Mouse (Mus musculus) adrenal gland, postnatal 36 days (tissue): ENCODE measurements around the gene Polr2j. TPM values are rescaled to one million over a fixed set of nuclear protein-coding genes. Genes with fewer than 3 reads are reported as not detected.
"Not testable (repeated sequence)": the region's sequence is repeated elsewhere in the genome, so short reads cannot be mapped to it uniquely, and the experiment has no call there.

Source experiments
- DNase-seq, 2 experiments: peaks; one replicate each; pipeline ENCODE4 v3.0.0; 2021; ENCODE audit warnings: mixed read lengths in 1 of 2
- total RNA-seq, 2 experiments: library from RNA; stranded (reverse); gene quantifications; 2 replicates each; pipeline ENCODE4 v1.2.3; 2021

Polr2j gene
- total RNA-seq, 2 experiments from 2014 or later = 69.3 to 96.9 TPM

DNA sequence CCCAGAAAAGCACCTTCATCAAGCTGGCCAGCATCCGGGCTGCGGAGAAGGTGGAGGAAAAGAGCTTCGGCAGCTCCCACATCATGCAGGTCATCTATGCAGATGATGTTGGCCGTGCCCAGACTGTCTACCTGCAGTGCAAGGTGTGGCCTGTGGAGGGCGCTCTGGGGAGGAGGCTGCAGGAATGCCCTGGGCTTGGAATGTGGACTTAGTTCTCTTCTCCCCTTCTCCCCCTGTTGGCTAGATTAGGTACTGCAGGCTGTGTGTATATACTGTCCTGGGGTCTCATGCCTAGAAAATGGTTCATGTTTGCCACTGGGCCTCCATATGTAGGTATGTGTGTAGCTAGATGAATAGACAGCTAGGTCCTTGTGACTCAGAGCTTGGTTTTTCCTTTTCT, 11.9 kb upstream of the Polr2j start:
- DNase-seq = no peak

DNA sequence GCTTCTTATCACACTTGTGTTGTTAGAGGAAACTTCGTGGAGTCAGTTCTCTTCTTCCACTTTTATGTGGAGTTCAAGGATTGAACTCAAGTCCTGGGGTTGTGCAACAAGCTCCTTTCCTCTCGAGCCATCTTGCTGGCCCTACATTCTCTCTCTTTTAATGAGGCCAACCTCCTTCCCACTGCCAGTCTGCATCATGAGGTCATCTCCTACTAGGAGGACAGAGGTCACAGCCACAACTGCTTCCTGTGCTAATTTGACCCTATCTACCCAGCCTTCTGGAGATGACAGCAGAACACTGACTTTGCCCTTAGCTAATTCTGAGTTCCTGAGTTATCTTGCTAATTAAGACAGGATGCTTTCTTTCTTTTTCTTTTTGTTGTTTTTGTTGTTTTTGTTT, 7.9 kb upstream of the Polr2j start:
- DNase-seq = no peak

DNA sequence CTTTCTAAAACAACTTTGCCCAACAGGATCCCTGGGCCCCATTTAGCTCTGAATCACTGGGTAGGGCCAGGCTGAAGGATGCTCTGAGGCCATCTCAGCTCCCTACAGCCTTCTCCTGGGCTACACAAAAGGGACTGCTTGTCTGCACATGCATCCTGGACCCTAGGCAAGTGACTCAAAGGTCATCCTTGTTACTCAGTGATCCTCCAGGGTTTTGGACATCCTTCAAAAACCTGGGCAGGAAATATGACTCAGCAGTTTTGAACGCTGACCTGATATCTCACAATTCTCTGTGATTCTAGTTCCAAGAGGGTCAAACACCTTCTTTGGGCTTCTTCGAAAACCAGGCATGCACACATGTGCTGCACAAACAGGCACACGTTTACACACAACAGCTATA, 7.4 kb upstream of the Polr2j start:
- peak in 1 of 2 experiments; percentile 19 for DNase-seq

DNA sequence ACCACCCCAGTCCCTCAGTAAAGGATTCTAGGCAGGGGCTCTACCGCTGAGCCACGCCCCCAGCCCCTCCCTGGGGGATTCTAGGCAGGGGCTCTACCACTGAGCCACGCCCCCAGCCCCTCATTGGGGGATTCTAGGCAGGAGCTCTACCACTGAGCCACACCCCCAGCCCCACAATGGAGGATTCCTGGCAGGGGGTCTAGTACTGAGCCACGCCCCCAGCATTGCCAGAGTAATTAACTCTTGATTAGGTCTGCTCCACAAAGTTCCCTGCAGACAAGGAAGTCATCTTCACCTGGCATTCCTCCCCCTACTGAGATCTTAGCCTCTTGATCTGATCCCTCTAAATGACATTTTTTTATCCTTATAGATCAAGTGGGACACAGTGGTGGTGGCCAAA, 2.9 kb upstream of the Polr2j start:
- not testable (repeated sequence) for DNase-seq

DNA sequence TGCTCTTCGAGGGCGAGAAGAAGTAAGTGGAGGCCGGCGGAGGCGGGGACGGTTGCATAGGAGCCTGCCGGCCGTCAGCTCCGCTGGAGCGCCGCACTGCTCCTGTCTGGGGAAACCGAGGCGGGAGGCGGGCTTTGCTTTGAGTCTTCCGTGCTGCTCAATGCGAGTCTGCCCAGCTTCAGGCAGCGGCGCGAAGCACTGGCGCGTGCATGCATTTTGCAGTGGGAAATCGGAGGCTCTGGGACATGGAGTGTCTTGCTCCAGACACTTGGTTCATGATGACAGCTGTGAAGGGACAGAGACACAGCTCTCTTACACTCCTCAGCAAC, 317 bp downstream of the Polr2j start:
- no peak for DNase-seq

DNA sequence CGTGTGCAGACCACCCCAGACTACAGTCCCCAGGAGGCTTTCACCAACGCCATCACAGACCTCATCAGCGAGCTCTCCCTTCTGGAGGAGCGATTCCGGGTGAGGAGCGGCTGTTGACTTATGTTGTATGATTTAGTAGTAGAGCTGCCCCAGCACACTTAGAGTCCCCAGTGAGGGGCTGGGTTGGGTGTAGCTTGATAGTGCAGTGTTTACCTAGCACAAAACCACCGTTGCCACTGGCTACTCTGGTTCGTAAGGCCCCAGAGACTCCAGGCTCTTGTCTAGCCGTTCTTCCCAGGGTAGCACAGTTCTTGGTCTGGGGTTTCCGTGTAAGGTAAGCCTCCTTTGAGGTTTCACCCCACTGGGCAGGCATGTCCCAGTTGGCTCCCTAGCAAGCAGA, 5.7 kb downstream of the Polr2j start:
- DNase-seq = no peak

DNA sequence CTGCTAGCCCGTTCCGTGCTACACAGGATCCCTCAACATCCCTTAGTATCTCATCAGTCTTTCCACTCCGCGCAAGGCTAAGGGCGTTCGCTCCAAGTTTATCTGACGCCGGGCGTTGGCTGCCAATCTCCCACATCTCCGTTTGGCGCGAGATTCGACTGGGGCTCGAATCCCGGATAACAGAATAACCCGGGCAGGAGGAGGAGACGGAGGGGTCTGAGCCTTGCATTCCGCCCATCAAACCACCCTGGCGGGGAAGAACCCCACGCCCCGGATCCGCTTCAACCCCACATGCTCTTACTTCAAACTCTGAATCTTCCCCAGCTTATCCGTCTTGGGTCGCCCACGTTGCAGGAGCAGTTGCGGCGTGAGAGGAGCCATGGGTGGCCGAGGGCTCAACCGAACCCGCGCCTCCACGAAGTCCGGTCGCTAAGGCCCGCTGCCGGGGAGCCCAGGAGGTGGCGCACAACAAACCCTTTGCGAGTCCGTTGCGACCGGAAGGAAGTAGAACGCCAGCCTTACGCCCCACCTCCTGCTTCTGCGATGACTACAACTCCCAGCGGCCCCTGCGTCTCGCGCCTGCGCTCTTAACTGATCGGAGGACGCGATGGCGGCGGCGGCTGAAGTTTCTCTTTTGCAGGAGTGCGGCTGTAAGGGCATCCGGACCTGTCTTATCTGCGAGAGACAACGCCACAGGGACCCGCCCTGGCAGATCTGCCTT, 19.3 kb downstream of the Polr2j start, which contains the start of the genes Lrwd1 and Alkbh4:
Gene Lrwd1, minus strand, starts transcription at position 504 of the 721 bp plus-strand sequence.
Gene Alkbh4, plus strand, starts transcription at position 576 of the 721 bp plus-strand sequence.
- peak; percentile 97 for DNase-seq

DNA sequence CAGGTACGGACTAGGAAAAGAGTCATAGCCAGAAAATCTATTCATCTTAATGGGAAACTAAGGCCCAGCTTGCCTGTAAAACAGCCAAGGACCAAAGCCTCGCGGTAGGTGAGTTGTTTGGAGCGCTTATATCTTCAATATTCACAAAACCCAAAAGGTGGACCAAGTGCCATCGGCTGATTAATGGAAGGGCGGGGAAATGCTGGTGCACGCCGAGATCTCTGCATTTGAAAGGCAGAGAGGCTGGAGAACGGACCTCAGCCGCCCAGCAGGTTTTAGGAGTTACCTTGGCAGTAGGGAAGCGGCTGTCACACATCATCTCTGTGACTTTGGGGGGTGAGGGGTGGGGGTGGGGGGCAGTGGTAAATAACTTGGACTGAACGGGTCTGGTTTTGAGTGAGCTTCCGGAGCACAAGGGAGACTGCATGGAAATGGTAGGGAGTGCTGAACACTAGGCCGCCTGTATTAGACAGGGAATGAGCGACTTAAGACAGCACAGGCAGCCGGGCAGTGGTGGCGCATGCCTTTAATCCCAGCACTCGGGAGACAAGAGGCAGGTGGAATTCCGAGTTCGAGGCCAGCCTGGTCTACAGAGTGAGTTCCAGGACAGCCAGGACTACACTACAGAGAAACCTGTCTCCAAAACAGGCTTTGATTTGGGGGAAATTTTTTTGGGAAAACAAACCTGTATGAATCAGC, 20.0 kb downstream of the Polr2j start:
- DNase-seq = no peak

DNA sequence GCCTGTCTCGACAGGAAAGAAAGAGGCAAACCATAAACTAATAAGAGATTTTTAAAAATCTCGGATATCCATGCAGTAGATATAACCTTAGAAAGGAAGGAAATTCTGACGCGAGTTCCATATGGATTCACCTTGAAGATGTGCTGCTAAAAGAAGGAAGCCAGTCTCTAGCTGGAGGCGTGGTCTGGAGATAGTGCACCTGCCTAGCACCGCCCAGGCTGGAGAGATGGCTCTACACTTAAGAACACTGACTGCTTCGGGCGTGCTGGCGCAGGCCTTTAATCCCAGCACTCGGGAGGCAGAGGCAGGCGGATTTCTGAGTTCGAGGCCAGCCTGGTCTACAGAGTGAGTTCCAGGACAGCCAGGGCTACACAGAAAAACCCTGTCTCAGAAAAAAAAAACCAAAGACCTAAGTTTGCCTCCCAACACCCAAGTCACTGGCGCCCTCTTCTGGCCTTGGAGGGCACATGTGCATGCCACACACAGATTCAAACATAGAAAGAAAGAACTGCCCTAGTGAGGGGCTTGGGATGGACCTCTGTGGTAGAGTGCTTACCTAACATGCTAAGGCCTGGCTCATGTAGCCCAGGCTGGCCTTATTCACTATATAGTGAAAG, 21.3 kb downstream of the Polr2j start:
- DNase-seq = peak; percentile 49 to 68

DNA sequence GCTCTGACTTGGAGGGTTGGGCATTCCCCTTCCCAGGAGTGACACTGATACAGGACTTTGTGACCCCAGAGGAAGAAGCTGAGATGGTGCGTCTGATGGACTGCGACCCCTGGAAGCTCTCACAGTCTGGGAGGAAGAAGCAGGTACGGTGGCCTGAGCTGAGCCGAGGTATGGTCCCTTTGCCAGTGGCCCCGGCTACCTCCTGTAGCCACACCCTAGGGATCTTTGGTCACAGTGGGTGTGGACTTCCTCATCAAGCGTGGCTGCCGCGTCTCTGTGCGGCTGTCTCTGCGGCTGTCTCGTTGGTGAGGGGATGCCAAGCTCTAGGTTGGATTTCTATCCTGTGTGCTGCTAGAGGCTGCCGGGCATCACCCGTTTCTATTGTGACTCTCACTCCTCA, 23.0 kb downstream of the Polr2j start:
- no peak for DNase-seq

DNA sequence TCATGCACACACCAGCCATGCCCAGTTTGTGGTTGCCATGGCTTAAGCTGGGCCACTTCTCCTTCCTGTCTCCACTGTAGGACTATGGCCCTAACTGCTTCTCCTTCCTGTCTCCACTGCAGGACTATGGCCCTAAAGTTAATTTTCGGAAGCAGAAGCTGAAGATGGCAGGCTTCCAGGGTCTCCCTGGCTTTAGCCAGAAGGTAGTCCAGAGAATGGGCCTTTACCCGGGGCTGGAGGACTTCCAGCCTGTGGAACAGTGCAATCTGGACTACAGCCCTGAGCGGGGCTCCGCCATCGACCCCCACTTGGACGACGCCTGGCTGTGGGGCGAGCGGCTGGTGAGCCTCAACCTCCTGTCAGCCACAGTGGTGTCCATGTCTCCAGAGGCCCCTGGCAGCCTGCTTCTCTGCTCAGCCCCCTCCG, 23.6 kb downstream of the Polr2j start:
- no peak for DNase-seq

DNA sequence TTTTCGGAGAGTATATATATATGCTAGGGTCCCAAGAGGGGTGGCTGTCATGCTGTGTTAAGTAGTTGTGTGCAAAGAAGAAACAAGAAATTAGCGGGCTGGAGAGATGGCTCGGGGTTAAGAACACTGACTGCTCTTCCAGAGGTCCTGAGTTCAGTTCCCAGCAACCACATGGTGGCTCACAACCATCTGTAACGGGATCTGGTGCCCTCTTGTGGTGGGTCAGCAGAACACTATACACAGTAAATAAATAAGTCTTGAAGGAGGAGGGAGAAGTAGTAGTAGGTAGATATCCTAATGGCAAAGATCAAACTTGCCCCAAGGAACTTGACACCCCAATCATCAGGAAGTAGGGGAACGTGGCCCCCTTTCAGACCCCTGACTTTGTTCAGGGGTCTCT, 26.3 kb downstream of the Polr2j start:
- DNase-seq = no peak

DNA sequence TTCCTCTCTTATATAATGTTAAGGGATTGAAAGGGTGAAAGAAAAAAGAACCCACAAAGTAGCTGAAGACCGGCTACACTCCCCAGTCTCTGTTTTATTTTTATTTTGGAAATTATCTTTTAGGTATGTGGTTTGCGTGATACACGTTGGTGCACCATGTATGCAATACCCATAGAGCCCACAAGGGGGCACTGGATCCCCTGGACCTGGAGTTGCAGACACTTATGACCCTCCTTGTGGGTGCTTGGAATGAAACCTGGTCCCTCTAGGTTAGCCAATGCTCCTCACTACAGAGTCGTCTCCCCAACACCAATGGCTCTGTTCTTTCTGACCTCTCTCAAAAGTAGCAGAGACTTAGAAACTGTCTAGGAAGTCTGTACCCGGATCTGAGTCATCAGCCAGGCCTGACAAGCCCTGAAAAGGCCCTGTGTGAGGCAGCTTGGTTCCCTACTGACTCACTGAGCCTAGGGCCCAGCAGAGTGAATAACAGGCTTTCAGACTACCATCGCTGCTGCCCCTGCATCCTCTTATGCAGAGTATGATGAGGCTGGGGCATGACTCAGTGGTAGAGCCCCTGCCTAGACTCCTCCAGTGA, 26.8 kb downstream of the Polr2j start:
- DNase-seq = no peak

DNA sequence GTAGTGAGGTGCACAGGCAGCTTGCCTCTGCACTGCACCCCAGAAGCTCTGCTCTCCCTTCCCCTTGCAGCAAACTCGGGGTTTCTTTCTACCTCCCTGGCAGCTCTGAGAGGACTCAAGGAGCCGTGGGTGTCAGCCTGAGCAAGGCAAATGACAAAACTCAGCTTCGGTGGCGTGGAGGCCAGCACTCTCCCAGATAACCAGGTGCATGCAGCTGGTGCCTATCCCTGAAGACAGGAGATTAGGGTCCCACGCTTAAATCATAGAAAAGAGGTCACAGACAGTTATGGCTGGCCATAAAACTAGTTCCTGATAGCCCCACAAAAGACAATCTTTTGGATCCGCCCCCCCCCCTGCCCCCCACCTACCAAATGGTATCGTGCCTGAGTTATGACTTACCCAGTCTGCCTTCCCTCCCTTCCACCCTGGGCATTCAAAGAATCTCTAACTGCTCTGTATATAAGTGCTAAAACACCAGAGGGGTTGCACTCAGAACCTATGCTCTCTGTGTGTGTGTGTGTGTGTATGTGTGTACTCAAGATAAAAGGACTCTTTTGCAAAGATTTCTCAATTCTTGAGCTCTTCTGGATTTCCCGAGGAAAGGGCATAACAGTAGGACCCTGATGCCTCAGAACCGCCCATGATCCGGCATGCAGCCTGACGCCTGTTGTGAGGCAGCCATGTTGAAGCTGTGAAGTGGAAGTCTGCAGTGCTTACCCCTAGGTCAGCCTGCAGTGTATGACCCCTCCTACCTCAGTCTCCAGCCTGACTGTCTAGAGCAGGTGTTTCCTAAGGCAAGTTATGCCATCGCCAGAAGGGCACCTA, 28.4 kb downstream of the Polr2j start:
- DNase-seq = no peak

DNA sequence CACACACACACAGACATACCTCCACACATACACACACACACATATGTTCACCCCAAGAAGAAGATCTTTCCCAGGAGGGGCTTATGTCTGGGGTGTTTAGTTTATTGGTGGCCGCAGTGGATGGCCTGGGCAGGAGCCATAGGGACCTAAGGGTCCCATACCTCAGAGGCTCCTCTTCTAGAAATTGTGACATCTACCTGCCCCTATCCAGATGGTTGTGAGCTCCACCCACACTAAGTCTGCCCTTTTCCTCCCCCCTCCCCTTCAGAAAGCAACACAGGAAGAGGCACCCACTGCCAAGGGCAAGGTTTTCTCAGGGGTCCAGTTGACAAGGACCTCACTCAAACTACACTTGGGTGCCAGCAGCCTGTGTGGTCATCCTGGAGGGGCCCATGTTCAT, 30.5 kb downstream of the Polr2j start:
- DNase-seq = no peak

DNA sequence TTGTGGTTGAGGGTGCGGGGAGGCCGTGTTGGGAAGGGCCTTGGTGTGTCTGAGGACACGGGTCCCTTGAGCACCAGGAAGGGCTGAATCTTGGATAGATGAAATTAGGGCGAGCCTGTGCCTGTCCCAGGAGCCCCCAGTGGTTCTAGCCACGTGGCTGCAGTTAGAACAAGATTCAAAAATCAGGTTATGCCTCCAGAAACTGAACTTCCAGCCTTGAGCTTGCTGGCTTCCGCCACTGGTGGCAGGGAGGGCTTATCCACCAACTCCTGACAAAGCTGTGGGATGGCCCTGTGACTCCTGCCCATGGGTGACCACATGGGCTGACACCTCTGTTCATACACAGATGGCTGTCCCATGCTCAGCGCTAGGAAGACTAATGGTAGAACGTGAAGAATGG, 31.3 kb downstream of the Polr2j start:
- no peak for DNase-seq

DNA sequence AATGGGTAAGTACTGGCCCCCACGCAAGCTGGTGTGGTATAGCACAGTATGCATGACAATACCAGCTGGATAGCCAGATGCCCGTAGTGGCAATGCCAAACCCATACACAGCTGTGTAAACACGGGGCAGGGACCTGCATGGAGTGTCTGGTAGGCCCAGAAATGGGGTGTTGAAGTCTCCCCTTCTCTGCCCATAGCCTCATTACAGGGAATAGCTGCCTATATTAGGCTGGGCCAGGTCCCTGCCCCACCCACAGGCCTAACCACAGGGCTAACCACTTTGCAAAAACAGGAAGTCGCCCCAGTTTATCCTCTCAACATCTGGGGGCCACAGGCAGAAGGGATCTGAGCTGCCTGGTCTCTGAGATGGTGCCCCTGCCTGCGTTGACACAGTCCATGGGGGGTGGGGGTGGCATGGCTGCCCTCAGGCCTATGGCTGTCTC, 32.7 kb downstream of the Polr2j start:
- not testable (repeated sequence) for DNase-seq

DNA sequence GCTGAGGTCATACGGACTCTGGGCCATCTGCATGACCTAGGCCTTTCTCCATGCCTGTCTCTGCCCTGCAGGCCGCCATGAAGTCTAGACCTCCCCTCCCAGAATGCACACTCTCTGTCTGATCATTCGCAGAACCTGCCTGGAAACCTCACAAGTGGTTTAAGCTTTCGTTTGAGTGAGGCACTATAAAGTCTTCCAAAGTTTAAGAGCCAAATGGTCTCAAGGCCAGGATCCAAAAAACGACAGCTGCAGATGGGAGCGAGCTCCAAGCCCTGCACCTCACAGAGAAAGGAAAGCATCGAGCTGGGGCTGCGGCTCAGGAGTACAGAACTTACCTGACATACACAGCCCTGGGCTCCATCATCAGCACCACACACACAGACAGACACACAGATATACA, 35.9 kb downstream of the Polr2j start:
- DNase-seq = no peak

DNA sequence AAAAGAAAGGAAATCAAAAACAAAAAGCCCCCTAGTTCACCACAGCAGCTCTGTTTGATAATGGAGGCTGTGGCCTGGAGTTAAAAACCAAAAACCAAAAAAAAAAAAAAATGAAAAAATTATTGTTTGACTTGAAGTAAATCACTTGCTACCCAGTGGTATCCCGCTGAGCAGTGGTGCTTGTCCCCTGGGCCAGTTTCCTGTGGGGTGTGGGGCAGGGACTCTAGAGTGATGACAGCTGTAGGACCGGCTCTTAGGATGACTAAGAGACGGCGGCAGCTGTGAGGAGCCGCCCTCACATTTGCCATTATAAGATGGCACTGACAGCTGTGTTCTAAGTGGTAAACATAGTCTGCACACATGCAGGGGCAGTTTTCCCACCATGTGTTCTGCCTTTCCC, 39.0 kb downstream of the Polr2j start:
- no peak for DNase-seq

DNA sequence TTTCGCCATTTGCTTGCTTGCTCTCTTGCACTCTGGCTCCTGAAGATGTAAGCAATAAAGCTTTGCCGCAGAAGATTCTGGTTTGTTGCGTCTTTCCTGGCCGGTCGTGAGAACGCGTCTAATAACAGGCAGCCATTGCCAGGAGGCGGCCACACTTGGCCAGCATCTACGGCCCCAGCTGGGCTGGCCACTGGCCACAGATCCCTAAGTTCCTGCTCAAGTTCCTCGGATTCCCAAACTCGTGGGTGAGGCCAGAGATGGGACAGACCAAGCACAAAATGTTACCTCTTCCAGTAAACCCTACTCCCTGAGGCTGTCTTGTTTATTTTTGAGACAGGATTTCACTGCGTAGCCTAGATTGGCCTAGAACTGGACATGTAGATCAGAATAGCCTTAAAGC, 43.7 kb downstream of the Polr2j start:
- not testable (repeated sequence) for DNase-seq

DNA sequence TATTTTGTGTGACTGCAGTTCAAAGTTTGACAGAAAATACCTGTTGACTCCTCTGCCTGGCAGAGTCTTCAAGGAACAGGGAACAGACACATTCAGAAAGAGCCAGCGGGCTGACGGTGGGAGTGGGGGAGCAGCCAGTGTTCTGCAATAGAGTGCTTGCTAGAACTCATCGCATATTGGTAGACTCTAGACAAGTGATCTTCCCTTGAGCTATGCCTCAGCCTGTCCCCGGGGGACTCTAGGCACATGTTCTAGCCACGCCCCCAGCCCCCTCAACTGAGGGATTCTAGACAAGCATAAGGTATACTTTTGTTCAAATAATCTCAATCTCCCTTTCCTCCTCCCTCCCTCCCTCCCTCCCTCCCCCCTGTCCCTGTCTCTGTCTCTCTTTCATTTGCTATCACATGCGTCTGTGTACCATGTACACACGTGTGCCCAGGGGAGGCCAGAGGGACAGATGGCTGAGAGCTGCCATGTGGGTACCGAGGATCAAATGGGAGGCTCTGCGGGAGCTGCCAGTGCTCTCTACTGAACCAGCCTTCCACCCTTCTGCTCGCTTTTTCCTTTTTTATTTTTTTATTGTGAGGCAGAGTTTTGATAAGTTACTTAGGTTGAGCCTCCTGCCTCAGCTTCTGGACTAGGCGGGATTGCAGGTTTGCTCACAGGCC, 47.5 kb downstream of the Polr2j start:
- DNase-seq = no peak
